Mouse (Mus musculus) midbrain, postnatal 0 days (tissue): ENCODE data around the gene Rai14. TPM values are rescaled to one million over a fixed set of nuclear protein-coding genes. Genes with fewer than 3 reads are reported as not detected.

ENCODE experiments used
- ATAC-seq: fragments of 200-750 bp; cut with Nextera tagmentation; 2 replicates; pipeline ENCODE4 v1.8.0; 2017; ENCODE audit warnings: moderate number of reproducible peaks, mild to moderate bottlenecking, moderate TSS enrichment, moderate library complexity; ENCODE audit not compliant: low FRiP score
- DNase-seq: peaks from one replicate; pipeline ENCODE4 v3.0.0-alpha.2; 2015; ENCODE audit warnings: low spot score
- H3K27ac ChIP-seq: fragments of 300-500 bp; sonication (generic); 2 replicates; pipeline ENCODE4 v1.5.1; 2014; ENCODE audit warnings: low read depth, mild to moderate bottlenecking, low read length, mixed read lengths
- H3K27me3 ChIP-seq: fragments of 300-500 bp; sonication (generic); 2 replicates; pipeline ENCODE4 v1.6.1; 2014; ENCODE audit warnings: low read length, control low read depth, mixed read lengths; ENCODE audit not compliant: insufficient read depth
- H3K36me3 ChIP-seq: fragments of 300-500 bp; sonication (generic); 2 replicates; pipeline ENCODE4 v1.6.1; 2014; ENCODE audit warnings: low read length, control low read depth, mixed read lengths; ENCODE audit not compliant: insufficient read depth
- H3K4me1 ChIP-seq: fragments of 300-500 bp; sonication (generic); 2 replicates; pipeline ENCODE4 v1.6.1; 2014; ENCODE audit warnings: mild to moderate bottlenecking, control low read depth, antibody characterized with exemption, low read length, mixed read lengths; ENCODE audit not compliant: insufficient read depth
- H3K4me2 ChIP-seq: fragments of 300-500 bp; sonication (generic); 2 replicates; pipeline ENCODE4 v1.6.1; 2014; ENCODE audit warnings: low read depth, mild to moderate bottlenecking, low read length, mixed read lengths; ENCODE audit not compliant: poor library complexity, severe bottlenecking
- H3K4me3 ChIP-seq: fragments of 300-500 bp; sonication (generic); 2 replicates; pipeline ENCODE4 v1.5.1; 2014; ENCODE audit warnings: low read depth, mild to moderate bottlenecking, low read length, moderate library complexity
- H3K9ac ChIP-seq: fragments of 300-500 bp; sonication (generic); replicated peaks from 2 replicates; pipeline ENCODE4 v1.6.1; 2014; ENCODE audit warnings: mild to moderate bottlenecking, low read length, moderate library complexity, mixed read lengths; ENCODE audit not compliant: poor library complexity, severe bottlenecking
- H3K9me3 ChIP-seq: fragments of 300-500 bp; sonication (generic); 2 replicates; pipeline ENCODE4 v1.6.1; 2016; ENCODE audit warnings: low read length, control low read depth
- CTCF ChIP-seq: IDR thresholded peaks from 2 replicates; pipeline ENCODE4 v1.5.1; 2016; ENCODE audit warnings: antibody characterized with exemption, mild to moderate bottlenecking
- WGBS: fragments of 180-500 bp; shearing (Covaris S2); extraction: QIAGEN DNeasy Blood & Tissue Kit; methylation state at CpG from one replicate; pipeline ENCODE4 v1.1.7; 2014; 5-methylcytosine and 5-hydroxymethylcytosine counted together
- polyA plus RNA-seq: library from polyadenylated mRNA; unstranded; fragments of >200 nt; fragmentation: Nextera tagmentation; extraction: Ambion mirVana; gene quantifications from 2 replicates; pipeline ENCODE4 v1.2.1, GENCODE M21; 2015
- total RNA-seq: library from RNA; depleted of rRNA; stranded (reverse); fragments of >200 nt; gene quantifications from 2 replicates; pipeline ENCODE4 v1.2.3, GENCODE M21; 2014

Gene Rai14
- total and polyA plus RNA-seq, 2 experiments from 2014 or later: 4.3 to 9.0 TPM

GRCm38 (mm10) chr15:10685692-10686430 lies 28.6 kb downstream of the Rai14 start:
- Histone ChIP-seq H3K4me3 (no peak overlapping the region), H3K27ac (no peak overlapping the region), H3K9me3 (no peaks in the 10 kb centered on the region), H3K4me2 (no peak overlapping the region), H3K4me1 (no peaks in the 10 kb centered on the region), H3K36me3 (0 out of 2 replicates have a peak, but pooled peaks cover 2% of the 10 kb centered on the region), H3K9ac (no peak overlapping the region), H3K27me3 (no peaks in the 10 kb centered on the region)
- ATAC-seq (no peak), DNase-seq (no peak)
- no peak for TF ChIP-seq CTCF
- WGBS: 89% methylated on average over 14 of the region's 14 CpGs

GRCm38 (mm10) chr15:10683687-10684203 lies 30.7 kb downstream of the Rai14 start:
- Histone ChIP-seq H3K27me3 (no peaks in the 10 kb centered on the region), H3K9ac (no peak overlapping the region), H3K27ac (no peak overlapping the region), H3K4me2 (no peak overlapping the region), H3K4me3 (no peak overlapping the region), H3K4me1 (no peaks in the 10 kb centered on the region), H3K9me3 (no peaks in the 10 kb centered on the region), H3K36me3 (no peaks in the 10 kb centered on the region)
- ATAC-seq (no peak), DNase-seq (no peak)
- no peak for TF ChIP-seq CTCF
- 95% methylated on average over 9 of the region's 9 CpGs for WGBS

GRCm38 (mm10) chr15:10680514-10680913 lies 33.9 kb downstream of the Rai14 start:
- no peak overlapping the region for H3K9ac ChIP-seq
- H3K4me3 ChIP-seq: no peak overlapping the region
- no peak for TF ChIP-seq CTCF
- no peaks in the 10 kb centered on the region for H3K27me3 ChIP-seq
- no peaks in the 10 kb centered on the region for H3K36me3 ChIP-seq
- no peaks in the 10 kb centered on the region for H3K4me1 ChIP-seq
- H3K9me3 ChIP-seq: no peaks in the 10 kb centered on the region
- ATAC-seq (no peak), DNase-seq (no peak)
- 94% methylated on average over 5 of the region's 5 CpGs for WGBS
- no peak overlapping the region for H3K27ac ChIP-seq
- H3K4me2 ChIP-seq: no peak overlapping the region

GRCm38 (mm10) chr15:10679571-10679970 lies 34.9 kb downstream of the Rai14 start:
- TF ChIP-seq CTCF: no peak
- no peaks in the 10 kb centered on the region for H3K4me1 ChIP-seq
- WGBS: 91% methylated on average over 4 of the region's 4 CpGs
- no peak overlapping the region for H3K4me3 ChIP-seq
- no peaks in the 10 kb centered on the region for H3K27me3 ChIP-seq
- H3K27ac ChIP-seq: no peak overlapping the region
- DNase-seq (no peak), ATAC-seq (0 out of 2 replicates have a peak, but pooled peaks have one; percentile 22)
- no peaks in the 10 kb centered on the region for H3K9me3 ChIP-seq
- H3K4me2 ChIP-seq: no peak overlapping the region
- no peaks in the 10 kb centered on the region for H3K36me3 ChIP-seq
- H3K9ac ChIP-seq: no peak overlapping the region

GRCm38 (mm10) chr15:10675801-10676200 lies 38.6 kb downstream of the Rai14 start:
- no peak overlapping the region for H3K9ac ChIP-seq
- 86% methylated on average over 5 of the region's 5 CpGs for WGBS
- no peak overlapping the region for H3K4me3 ChIP-seq
- no peak for TF ChIP-seq CTCF
- ATAC-seq (no peak), DNase-seq (no peak)
- H3K9me3 ChIP-seq: no peaks in the 10 kb centered on the region
- no peak overlapping the region for H3K4me2 ChIP-seq
- H3K36me3 ChIP-seq: no peaks in the 10 kb centered on the region
- no peaks in the 10 kb centered on the region for H3K27me3 ChIP-seq
- H3K4me1 ChIP-seq: no peaks in the 10 kb centered on the region
- H3K27ac ChIP-seq: no peak overlapping the region

- no peak for TF ChIP-seq CTCF
- 61% methylated on average over 5 of the region's 5 CpGs for WGBS
- H3K9me3 ChIP-seq: no peaks in the 10 kb centered on the region
These were observed 41.5 kb downstream of the Rai14 start for GRCm38 (mm10) chr15:10672880-10673279.

More at GRCm38 (mm10) chr15:10672880-10673279, 41.5 kb downstream of the Rai14 start:
- H3K36me3 ChIP-seq: no peaks in the 10 kb centered on the region
- no peaks in the 10 kb centered on the region for H3K4me1 ChIP-seq
- no peak overlapping the region for H3K4me3 ChIP-seq
- H3K27ac ChIP-seq: no peak overlapping the region
- ATAC-seq (no peak), DNase-seq (no peak)
- H3K27me3 ChIP-seq: no peaks in the 10 kb centered on the region
- H3K4me2 ChIP-seq: no peak overlapping the region
- no peak overlapping the region for H3K9ac ChIP-seq
